Mouse (Mus musculus): ENCODE results near the gene Tenm4. TPM values are rescaled to one million over a fixed set of nuclear protein-coding genes. Genes with fewer than 3 reads are reported as not detected.

Tenm4 gene
- total and polyA plus RNA-seq, 3 experiments: 9.2 to 15.2 TPM; not detected in 1

GRCm38 (mm10) chr7:96457891-96458290 is 286.8 kb downstream of the Tenm4 start:
- H3K4me3 ChIP-seq (ENCODE audit: control insufficient read depth in 1 of 2, insufficient read depth in 1 of 2, low read depth in 2 of 2, low read length in 2 of 2): no peak overlapping the region
- no peaks in the 10 kb centered on the region for H3K27me3 ChIP-seq (ENCODE audit: control insufficient read depth in 1 of 2, insufficient read depth in 2 of 2, low read length in 2 of 2)
- H3K27ac ChIP-seq (ENCODE audit: control insufficient read depth, low read depth, low read length): no peak overlapping the region
- H3K9ac ChIP-seq (ENCODE audit: control insufficient read depth, low read depth, low read length, poor library complexity, severe bottlenecking): no peak overlapping the region
- no peak for TF ChIP-seq POLR2A (IDR thresholded peaks at IDR 0.05; ENCODE audit: control insufficient read depth in 1 of 2, insufficient read depth in 1 of 2, low read depth in 1 of 2, low read length in 2 of 2, poor library complexity in 1 of 2)
- no peak for TF ChIP-seq USF2 (IDR thresholded peaks at IDR 0.05; ENCODE audit: borderline replicate concordance in 1 of 2, insufficient read depth in 1 of 2, low read depth in 1 of 2, low read length in 2 of 2)
- no peak for TF ChIP-seq ZNF384 (IDR thresholded peaks at IDR 0.05; ENCODE audit: low read depth, low read length)
- no peak for TF ChIP-seq ELF1 (IDR thresholded peaks at IDR 0.05; ENCODE audit: low read depth, low read length)
- no peak for TF ChIP-seq MAFK (IDR thresholded peaks at IDR 0.05; ENCODE audit: borderline replicate concordance, low read depth, low read length)
- no peak for TF ChIP-seq POLR2AphosphoS2 (IDR thresholded peaks at IDR 0.05; ENCODE audit: low read length)
- TF ChIP-seq RAD21 (IDR thresholded peaks at IDR 0.05; ENCODE audit: low read depth, low read length): no peak
- H3K79me2 ChIP-seq (ENCODE audit: control insufficient read depth, insufficient read depth, low read length, poor library complexity): no peaks in the 10 kb centered on the region
- H3K4me1 ChIP-seq (ENCODE audit: control insufficient read depth in 1 of 2, insufficient read depth in 2 of 2, low read length in 2 of 2): no peaks in the 10 kb centered on the region
- H3K9me3 ChIP-seq (replicated peaks; ENCODE audit: insufficient read depth, low read length): no peaks in the 10 kb centered on the region
- H3K36me3 ChIP-seq (ENCODE audit: control insufficient read depth in 1 of 2, insufficient read depth in 2 of 2, low read length in 2 of 2): no peaks in the 10 kb centered on the region
- no peak for DNase-seq (ENCODE audit: low read depth, low spot score)

GRCm38 (mm10) chr7:96458992-96459391 is 287.9 kb downstream of the Tenm4 start:
- H3K36me3 ChIP-seq (ENCODE audit: control insufficient read depth in 1 of 2, insufficient read depth in 2 of 2, low read length in 2 of 2): no peaks in the 10 kb centered on the region
- H3K9ac ChIP-seq (ENCODE audit: control insufficient read depth, low read depth, low read length, poor library complexity, severe bottlenecking): no peak overlapping the region
- H3K9me3 ChIP-seq (replicated peaks; ENCODE audit: insufficient read depth, low read length): no peaks in the 10 kb centered on the region
- TF ChIP-seq NRF1 (IDR thresholded peaks at IDR 0.05; ENCODE audit: insufficient read depth, low read depth, low read length, poor library complexity, severe bottlenecking): no peak
- no peak for TF ChIP-seq ZC3H11A (IDR thresholded peaks at IDR 0.05; ENCODE audit: low read depth, low read length)
- no peak for TF ChIP-seq ZKSCAN1 (IDR thresholded peaks at IDR 0.05; ENCODE audit: low read depth, low read length)
- TF ChIP-seq MEF2A (IDR thresholded peaks at IDR 0.05; ENCODE audit: extremely low read depth, insufficient replicate concordance, low read depth, low read length, poor library complexity, severe bottlenecking): no peak
- TF ChIP-seq POLR2AphosphoS5 (IDR thresholded peaks at IDR 0.05; ENCODE audit: borderline replicate concordance, low read depth, low read length): no peak
- no peak for TF ChIP-seq TBP (IDR thresholded peaks at IDR 0.05; ENCODE audit: low read depth, low read length)
- no peak for TF ChIP-seq MYC (IDR thresholded peaks at IDR 0.05; ENCODE audit: low read depth, low read length)
- TF ChIP-seq UBTF (IDR thresholded peaks at IDR 0.05; ENCODE audit: borderline replicate concordance, insufficient read depth, low read depth, low read length): no peak
- no peak for TF ChIP-seq RCOR1 (IDR thresholded peaks at IDR 0.05; ENCODE audit: low read depth, low read length)
- no peak for TF ChIP-seq CHD1 (IDR thresholded peaks at IDR 0.05; ENCODE audit: low read depth, low read length)
- TF ChIP-seq CHD2 (IDR thresholded peaks at IDR 0.05; ENCODE audit: low read length): no peak
- TF ChIP-seq RAD21 (IDR thresholded peaks at IDR 0.05; ENCODE audit: low read depth, low read length): no peak
- no peak for TF ChIP-seq USF2 (IDR thresholded peaks at IDR 0.05; ENCODE audit: borderline replicate concordance in 1 of 2, insufficient read depth in 1 of 2, low read depth in 1 of 2, low read length in 2 of 2)
- TF ChIP-seq SIN3A (IDR thresholded peaks at IDR 0.05; ENCODE audit: low read length): no peak
- no peak for TF ChIP-seq MXI1 (IDR thresholded peaks at IDR 0.05; ENCODE audit: low read depth, low read length)
- no peak for TF ChIP-seq KAT2A (conservative IDR thresholded peaks at IDR 0.05; ENCODE audit: low read depth, low read length)
- no peak for TF ChIP-seq GATA1 (IDR thresholded peaks at IDR 0.05; ENCODE audit: low read depth, low read length)
- no peak for TF ChIP-seq JUND (IDR thresholded peaks at IDR 0.05; ENCODE audit: low read depth, low read length)
- no peak for TF ChIP-seq ZNF384 (IDR thresholded peaks at IDR 0.05; ENCODE audit: low read depth, low read length)
- no peaks in the 10 kb centered on the region for H3K4me1 ChIP-seq (ENCODE audit: control insufficient read depth in 1 of 2, insufficient read depth in 2 of 2, low read length in 2 of 2)
- H3K27ac ChIP-seq (ENCODE audit: control insufficient read depth, low read depth, low read length): no peak overlapping the region
- no peaks in the 10 kb centered on the region for H3K79me2 ChIP-seq (ENCODE audit: control insufficient read depth, insufficient read depth, low read length, poor library complexity)
- no peak overlapping the region for H3K4me3 ChIP-seq (ENCODE audit: control insufficient read depth in 1 of 2, insufficient read depth in 1 of 2, low read depth in 2 of 2, low read length in 2 of 2)
- no peaks in the 10 kb centered on the region for H3K27me3 ChIP-seq (ENCODE audit: control insufficient read depth in 1 of 2, insufficient read depth in 2 of 2, low read length in 2 of 2)
- DNase-seq (ENCODE audit: low read depth, low spot score): no peak
